Mouse (Mus musculus) spleen, adult 12 weeks (tissue): ENCODE data around the gene Fgfr3.

Experiments
- DNase-seq: peaks from one replicate; pipeline ENCODE4 v3.0.0; 2022; ENCODE audit warnings: low spot score

Fgfr3 gene

GRCm38 (mm10) chr5:33730516-33730915 lies 9.0 kb downstream of the Fgfr3 start:
- no peak for DNase-seq

GRCm38 (mm10) chr5:33731051-33731450 lies 9.6 kb downstream of the Fgfr3 start:
- no peak for DNase-seq

- no peak for DNase-seq
Measured at GRCm38 (mm10) chr5:33733837-33734236, 12.4 kb downstream of the Fgfr3 start.

- no peak for DNase-seq
Measured at GRCm38 (mm10) chr5:33735412-33736092, 14.1 kb downstream of the Fgfr3 start.

- no peak for DNase-seq
Measured at GRCm38 (mm10) chr5:33736230-33736629, 14.8 kb downstream of the Fgfr3 start.

GRCm38 (mm10) chr5:33737903-33738321 lies 16.4 kb downstream of the Fgfr3 start:
- DNase-seq = peak; percentile 25

- no peak for DNase-seq
Measured at GRCm38 (mm10) chr5:33738341-33738740, 16.9 kb downstream of the Fgfr3 start.

- no peak for DNase-seq
Measured at GRCm38 (mm10) chr5:33740548-33740947, 19.1 kb downstream of the Fgfr3 start.

GRCm38 (mm10) chr5:33743481-33743880 lies 22.0 kb downstream of the Fgfr3 start:
- DNase-seq = no peak

- no peak for DNase-seq
Measured at GRCm38 (mm10) chr5:33777195-33777594, 55.7 kb downstream of the Fgfr3 start.

- DNase-seq = no peak
Measured at GRCm38 (mm10) chr5:33781964-33782344, 60.5 kb downstream of the Fgfr3 start.

- DNase-seq = peak; percentile 81
Measured at GRCm38 (mm10) chr5:33782345-33782998, 61.0 kb downstream of the Fgfr3 start, which contains the start of gene Letm1. Letm1 (minus strand) TSS chr5:33782817.

- DNase-seq = no peak
Measured at GRCm38 (mm10) chr5:33782999-33783390, 61.5 kb downstream of the Fgfr3 start.
